Mouse (Mus musculus) forebrain, embryonic 14.5 days (tissue): ENCODE measurements around the gene Med16. TPM values are rescaled to one million over a fixed set of nuclear protein-coding genes. Genes with fewer than 3 reads are reported as not detected.

ENCODE experiments used
- ATAC-seq: fragments of 200-750 bp; cut with Nextera tagmentation; 2 replicates; pipeline ENCODE4 v1.8.0; 2017; ENCODE audit warnings: mild to moderate bottlenecking, moderate library complexity
- DNase-seq: peaks from one replicate; pipeline ENCODE4 v3.0.0-alpha.2; 2015; ENCODE audit warnings: low spot score
- H3K27ac ChIP-seq: fragments of 300-500 bp; sonication (generic); 2 replicates; pipeline ENCODE4 v1.5.1; 2014; ENCODE audit warnings: low read depth, mild to moderate bottlenecking, control low read depth, low read length, moderate library complexity
- H3K27me3 ChIP-seq: fragments of 300-500 bp; sonication (generic); replicated peaks from 2 replicates; pipeline ENCODE4 v1.6.1; 2014; ENCODE audit warnings: low read length, control low read depth, mixed read lengths; ENCODE audit not compliant: control insufficient read depth, insufficient read depth
- H3K36me3 ChIP-seq: fragments of 300-500 bp; sonication (generic); 2 replicates; pipeline ENCODE4 v1.6.1; 2014; ENCODE audit warnings: low read length, control low read depth; ENCODE audit not compliant: control insufficient read depth, insufficient read depth
- H3K4me1 ChIP-seq: fragments of 300-500 bp; sonication (generic); 2 replicates; pipeline ENCODE4 v1.6.1; 2014; ENCODE audit warnings: antibody characterized with exemption, low read length, control low read depth; ENCODE audit not compliant: control insufficient read depth, insufficient read depth
- H3K4me2 ChIP-seq: fragments of 300-500 bp; sonication (generic); 2 replicates; pipeline ENCODE4 v1.6.1; 2014; ENCODE audit warnings: mild to moderate bottlenecking, control low read depth, low read length
- H3K4me3 ChIP-seq: fragments of 300-500 bp; sonication (generic); 2 replicates; pipeline ENCODE4 v1.5.1; 2014; ENCODE audit warnings: low read depth, low read length, control low read depth
- H3K9ac ChIP-seq: fragments of 300-500 bp; sonication (generic); 2 replicates; pipeline ENCODE4 v1.6.1; 2014; ENCODE audit warnings: mild to moderate bottlenecking, low read length, control low read depth, moderate library complexity
- H3K9me3 ChIP-seq: fragments of 300-500 bp; sonication (generic); replicated peaks from 2 replicates; pipeline ENCODE4 v1.6.1; 2016; ENCODE audit warnings: low read length, control low read depth, mixed read lengths; ENCODE audit not compliant: control insufficient read depth
- WGBS: fragments of 180-500 bp; shearing (Covaris S2); extraction: QIAGEN DNeasy Blood & Tissue Kit; methylation state at CpG from one replicate; pipeline ENCODE4 v1.1.7; 2014; 5-methylcytosine and 5-hydroxymethylcytosine counted together
- polyA plus RNA-seq: library from polyadenylated mRNA; unstranded; fragments of >200 nt; fragmentation: Nextera tagmentation; extraction: Ambion mirVana; gene quantifications from 2 replicates; pipeline ENCODE4 v1.2.1, GENCODE M21; 2014

The Med16 gene
- polyA plus RNA-seq, 1 experiment from 2014 or later: 40.5 TPM

DNA sequence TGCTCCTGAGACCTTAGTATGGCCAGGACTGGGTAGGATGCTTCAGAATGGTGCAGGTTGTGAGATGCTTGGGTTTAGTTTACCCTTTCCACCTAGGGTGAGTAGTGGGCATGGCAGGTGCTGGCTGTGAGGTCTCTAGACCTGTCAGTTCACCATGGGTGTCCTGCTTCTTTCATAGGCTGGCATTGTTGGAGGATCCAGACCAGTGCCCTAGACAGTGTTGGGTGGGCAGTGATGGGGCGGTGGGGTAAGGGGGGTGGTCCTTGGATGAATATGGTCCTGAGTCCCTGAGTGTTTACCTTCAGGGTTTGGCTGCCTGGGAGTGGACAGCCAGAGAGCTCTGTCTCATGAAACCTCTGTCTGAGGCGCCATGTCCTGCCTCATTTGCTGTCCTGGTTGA, 50.8 kb downstream of the Med16 start:
- no peaks in the 10 kb centered on the region for H3K27me3 ChIP-seq
- H3K4me3 ChIP-seq: peak overlapping the region; percentile 97
- H3K9ac ChIP-seq: peak overlapping the region; percentile 94
- peaks cover 33% of the 10 kb centered on the region for H3K4me1 ChIP-seq
- H3K36me3 ChIP-seq: peaks cover 62% of the 10 kb centered on the region
- H3K27ac ChIP-seq: peak overlapping the region; percentile 70; the same call in 1 of the 2 replicates
- DNase-seq (no peak), ATAC-seq (no peak)
- H3K4me2 ChIP-seq: peak overlapping the region; percentile 82
- 70% methylated on average over 2 of the region's 2 CpGs for WGBS
- no peaks in the 10 kb centered on the region for H3K9me3 ChIP-seq

DNA sequence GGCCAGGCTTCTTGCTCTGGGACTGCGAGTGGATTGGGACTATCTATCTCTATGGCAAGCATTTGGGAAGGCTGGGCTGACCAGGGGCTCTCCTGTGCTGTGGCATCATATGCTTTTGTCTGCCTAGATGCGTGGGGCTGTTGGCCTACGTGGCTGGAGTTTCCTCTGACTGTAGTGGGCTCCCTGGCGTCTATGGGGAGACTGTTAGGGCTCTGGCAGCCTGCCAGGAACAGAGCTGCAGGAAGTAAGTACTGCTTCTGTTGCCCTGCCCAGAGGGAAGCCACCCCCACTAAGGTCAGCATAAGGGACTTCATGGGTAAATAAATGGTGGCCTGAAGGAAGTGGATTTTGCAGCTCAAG, 51.3 kb downstream of the Med16 start:
- H3K4me3 ChIP-seq: peak overlapping the region; percentile 97
- peak; percentile 68 for DNase-seq
- H3K36me3 ChIP-seq: peaks cover 58% of the 10 kb centered on the region
- ATAC-seq: no peak
- peaks cover 38% of the 10 kb centered on the region for H3K4me1 ChIP-seq
- no peaks in the 10 kb centered on the region for H3K27me3 ChIP-seq
- H3K4me2 ChIP-seq: peak overlapping the region; percentile 82
- 12% methylated on average over 4 of the region's 4 CpGs for WGBS
- no peaks in the 10 kb centered on the region for H3K9me3 ChIP-seq
- H3K27ac ChIP-seq: peak overlapping the region; percentile 70; the same call in 1 of the 2 replicates
- H3K9ac ChIP-seq: peak overlapping the region; percentile 94

DNA sequence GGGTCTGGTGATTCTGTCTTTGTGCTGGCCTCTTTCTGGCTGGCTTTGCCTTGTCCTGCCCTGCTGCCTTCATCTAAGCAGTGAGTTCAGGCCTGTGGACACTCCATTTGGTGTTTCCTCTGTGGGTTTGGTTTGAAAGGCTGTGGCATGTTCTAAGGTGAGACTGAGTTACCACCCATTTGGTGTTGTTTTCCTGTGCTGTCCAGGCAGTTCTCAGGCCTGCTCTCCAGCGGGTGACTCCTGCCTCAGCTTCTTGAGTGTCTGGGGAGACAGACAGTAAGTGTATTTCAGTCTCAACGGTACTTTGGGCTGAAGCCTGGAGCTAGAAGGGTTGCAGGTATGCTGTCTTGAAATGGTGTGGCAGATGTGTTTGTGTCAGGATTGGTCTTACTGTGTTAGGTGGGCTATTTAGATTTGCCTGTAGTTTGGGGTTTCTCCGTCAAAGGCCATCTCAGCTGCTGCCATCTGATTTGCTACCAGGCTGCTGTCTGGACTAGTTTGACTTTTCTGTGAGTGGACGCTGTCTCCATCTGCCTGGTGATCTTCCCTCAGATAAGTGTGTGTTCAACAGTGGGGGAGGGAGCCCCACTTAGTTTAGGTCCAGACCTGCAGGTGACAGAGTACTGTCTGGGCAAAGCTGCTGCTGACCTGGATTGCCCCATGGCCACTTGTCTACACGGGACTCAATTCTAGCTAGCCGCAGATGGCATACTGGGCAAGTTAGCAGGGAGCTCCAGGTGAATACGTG, 51.8 kb downstream of the Med16 start:
- H3K27me3 ChIP-seq: no peaks in the 10 kb centered on the region
- H3K9ac ChIP-seq: peak overlapping the region; percentile 94
- H3K9me3 ChIP-seq: no peaks in the 10 kb centered on the region
- 58% methylated on average over 7 of the region's 7 CpGs for WGBS
- peak overlapping the region; percentile 97 for H3K4me3 ChIP-seq
- H3K27ac ChIP-seq: peak overlapping the region; percentile 33; the same call in 1 of the 2 replicates
- H3K36me3 ChIP-seq: peaks cover 52% of the 10 kb centered on the region
- peaks cover 43% of the 10 kb centered on the region for H3K4me1 ChIP-seq
- peak overlapping the region; percentile 82 for H3K4me2 ChIP-seq
- DNase-seq: no peak
- ATAC-seq: no peak

DNA sequence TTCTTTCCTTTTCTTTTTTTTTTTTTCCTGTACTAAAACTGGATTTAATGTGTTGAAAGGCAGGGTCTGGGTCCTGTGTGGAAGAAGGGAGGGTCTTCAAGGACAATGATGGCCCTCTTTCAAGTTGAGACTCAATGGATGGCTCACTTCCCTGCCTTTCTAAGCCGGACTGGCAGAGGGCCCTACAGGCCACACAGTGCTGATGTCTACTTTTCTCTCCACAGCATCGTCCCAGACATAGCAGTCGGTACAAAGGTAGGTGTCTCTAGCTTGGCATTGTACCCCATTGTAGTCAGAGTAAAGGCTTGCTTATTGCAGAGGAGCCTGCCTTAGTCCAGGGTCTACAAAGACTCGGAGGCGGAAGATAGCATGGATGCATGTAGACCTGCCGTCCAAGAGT, 52.4 kb downstream of the Med16 start:
- ATAC-seq: no peak
- Histone ChIP-seq H3K9ac (peak overlapping the region; percentile 94), H3K4me1 (peaks cover 48% of the 10 kb centered on the region), H3K4me2 (peak overlapping the region; percentile 82), H3K27ac (peak overlapping the region; percentile 33; the same call in 1 of the 2 replicates), H3K36me3 (peaks cover 46% of the 10 kb centered on the region), H3K27me3 (no peaks in the 10 kb centered on the region), H3K9me3 (no peaks in the 10 kb centered on the region), H3K4me3 (peak overlapping the region; percentile 97)
- no peak for DNase-seq
- 34% methylated on average over 6 of the region's 6 CpGs for whole genome bisulfite sequencing

DNA sequence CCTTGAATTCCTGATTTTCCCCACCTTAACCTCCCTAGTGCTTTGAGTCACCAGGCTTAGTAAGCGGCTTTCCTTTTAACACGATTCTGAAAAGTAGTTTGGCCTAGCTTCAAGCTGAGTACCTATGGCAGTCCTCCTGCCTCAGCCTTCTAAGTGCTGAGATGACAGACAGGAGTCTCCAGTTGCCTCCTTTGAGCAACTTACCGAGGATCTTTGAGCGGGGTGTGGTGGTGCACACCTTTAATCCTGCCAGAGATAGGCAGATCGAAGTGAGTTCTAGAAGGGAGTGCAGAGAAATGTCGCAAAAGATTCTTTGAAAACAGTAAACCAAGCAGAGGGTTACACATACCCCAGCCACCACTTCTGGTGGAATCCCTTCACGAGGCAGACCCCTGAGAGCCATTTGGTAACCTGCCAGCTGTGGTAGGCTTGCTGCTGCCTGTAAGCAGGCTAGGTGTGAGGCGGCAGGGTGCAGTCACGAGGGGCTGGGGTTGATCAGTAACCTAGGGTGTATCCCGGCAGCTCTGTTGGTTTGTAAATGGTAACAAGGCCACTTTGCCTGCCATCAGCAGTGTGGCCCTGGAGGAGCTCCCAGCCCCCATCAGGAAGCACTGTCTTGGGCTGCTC, 53.1 kb downstream of the Med16 start:
- DNase-seq (peak; percentile 54), ATAC-seq (no peak)
- WGBS: 5% methylated on average over 10 of the region's 10 CpGs
- peak overlapping the region; percentile 97 for H3K4me3 ChIP-seq
- no peaks in the 10 kb centered on the region for H3K9me3 ChIP-seq
- no peaks in the 10 kb centered on the region for H3K27me3 ChIP-seq
- H3K4me2 ChIP-seq: peak overlapping the region; percentile 82
- H3K36me3 ChIP-seq: peaks cover 40% of the 10 kb centered on the region
- H3K9ac ChIP-seq: peak overlapping the region; percentile 94
- H3K27ac ChIP-seq: no peak overlapping the region
- peaks cover 48% of the 10 kb centered on the region for H3K4me1 ChIP-seq

DNA sequence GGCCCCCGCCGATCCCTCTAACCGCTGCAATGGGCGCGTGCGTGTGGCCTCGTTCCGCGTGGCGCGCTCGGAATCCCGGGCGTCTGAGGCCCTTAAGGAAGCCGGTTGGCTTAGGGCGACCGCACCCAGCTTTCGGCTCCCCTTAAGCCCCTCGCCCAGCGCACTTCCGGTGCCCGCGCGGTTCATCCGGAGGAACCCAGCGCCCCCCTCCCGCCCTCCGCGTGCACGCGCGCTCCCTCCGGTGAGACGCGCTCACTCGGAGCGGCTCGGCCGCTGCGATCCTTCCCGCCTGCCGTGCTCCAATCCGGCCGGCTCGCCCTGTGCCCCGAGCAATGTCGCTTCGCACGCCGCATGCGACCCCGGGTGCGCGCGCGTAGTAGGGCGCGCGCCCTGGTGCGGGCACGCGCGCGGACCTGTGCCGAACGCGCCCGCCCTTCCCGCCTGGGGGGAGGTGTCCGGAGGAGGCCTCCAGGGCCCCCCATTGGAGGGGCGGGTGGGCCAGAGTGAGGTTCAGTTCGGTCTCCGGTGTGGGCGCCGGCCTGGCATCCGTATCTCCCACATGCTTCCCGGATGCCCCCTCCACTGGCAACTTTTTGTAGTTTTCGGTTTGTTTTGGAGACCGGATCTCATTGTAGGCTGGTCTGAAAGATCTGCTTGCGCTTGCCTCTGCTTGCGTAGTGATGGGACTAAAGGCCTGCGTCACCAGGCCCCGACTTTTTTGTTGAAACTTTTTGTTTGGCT, 53.8 kb downstream of the Med16 start:
- Histone ChIP-seq H3K4me1 (peaks cover 48% of the 10 kb centered on the region), H3K36me3 (peaks cover 33% of the 10 kb centered on the region), H3K27me3 (no peaks in the 10 kb centered on the region), H3K9me3 (no peaks in the 10 kb centered on the region), H3K27ac (peak overlapping the region; percentile 99), H3K9ac (peak overlapping the region; percentile 94), H3K4me3 (peak overlapping the region; percentile 97), H3K4me2 (peak overlapping the region; percentile 82)
- under 1% methylated on average over 69 of the region's 83 CpGs for WGBS
- ATAC-seq: peak; percentile 35
- DNase-seq: peak; percentile 80

DNA sequence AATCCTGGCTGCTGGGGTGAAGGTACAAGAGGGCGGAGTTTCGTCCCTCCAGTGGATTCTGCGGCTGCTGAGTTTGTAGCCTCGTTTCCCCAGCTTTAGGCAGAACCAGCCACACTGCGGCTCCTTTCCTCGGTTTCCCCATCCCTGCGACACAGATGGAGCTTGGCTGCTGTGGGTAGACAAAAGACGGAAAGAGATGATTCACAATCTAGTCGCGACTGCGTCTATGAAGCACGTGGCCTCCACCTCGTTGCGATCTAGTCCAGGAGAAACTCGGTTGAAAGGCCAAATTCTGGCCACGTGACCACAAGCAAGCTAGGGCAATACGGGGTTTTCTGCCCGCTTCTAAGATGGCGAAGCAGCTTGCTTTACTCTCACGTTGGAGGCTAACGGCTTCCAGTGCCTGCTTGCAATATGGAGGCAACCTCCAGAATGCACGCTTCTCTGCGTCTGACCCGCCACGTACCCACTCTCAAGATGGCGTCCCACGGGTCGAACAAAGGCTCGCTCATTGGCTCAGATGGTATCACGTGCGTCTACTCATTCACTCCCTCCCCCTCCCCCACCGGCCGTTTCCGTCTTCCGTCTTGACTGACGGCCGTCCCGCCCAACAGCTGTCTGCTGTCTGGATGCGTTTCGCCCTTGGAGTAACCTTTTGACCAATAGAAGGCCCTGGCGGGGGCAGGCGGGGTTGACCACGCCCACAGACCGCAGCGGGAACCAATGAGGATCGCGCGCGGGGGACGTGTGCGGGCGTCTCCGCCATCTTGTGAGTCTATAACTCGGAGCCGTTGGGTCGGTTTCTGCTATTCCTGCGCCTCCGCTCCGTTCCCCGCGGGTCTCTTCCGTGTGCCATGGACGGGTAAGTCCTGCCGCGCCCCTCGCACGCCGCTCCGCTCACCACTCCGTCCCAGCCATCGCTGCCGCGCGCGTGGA, 54.6 kb downstream of the Med16 start, which contains the start of gene Ptbp1:
Gene Ptbp1 (plus strand): TSS at position 568 of the 936 bp plus-strand sequence.
- no peaks in the 10 kb centered on the region for H3K27me3 ChIP-seq
- no peaks in the 10 kb centered on the region for H3K9me3 ChIP-seq
- ATAC-seq (peak; percentile 91), DNase-seq (peak; percentile 100)
- H3K4me3 ChIP-seq: peak within 1 kb of the TSS; percentile 97
- H3K4me1 ChIP-seq: peaks cover 45% of the 10 kb centered on the region
- peaks cover 24% of the 10 kb centered on the region for H3K36me3 ChIP-seq
- under 1% methylated on average over 74 of the region's 75 CpGs for WGBS
- peak within 1 kb of the TSS; percentile 94 for H3K9ac ChIP-seq
- peak within 1 kb of the TSS; percentile 99 for H3K27ac ChIP-seq
- H3K4me2 ChIP-seq: peak within 1 kb of the TSS; percentile 90

DNA sequence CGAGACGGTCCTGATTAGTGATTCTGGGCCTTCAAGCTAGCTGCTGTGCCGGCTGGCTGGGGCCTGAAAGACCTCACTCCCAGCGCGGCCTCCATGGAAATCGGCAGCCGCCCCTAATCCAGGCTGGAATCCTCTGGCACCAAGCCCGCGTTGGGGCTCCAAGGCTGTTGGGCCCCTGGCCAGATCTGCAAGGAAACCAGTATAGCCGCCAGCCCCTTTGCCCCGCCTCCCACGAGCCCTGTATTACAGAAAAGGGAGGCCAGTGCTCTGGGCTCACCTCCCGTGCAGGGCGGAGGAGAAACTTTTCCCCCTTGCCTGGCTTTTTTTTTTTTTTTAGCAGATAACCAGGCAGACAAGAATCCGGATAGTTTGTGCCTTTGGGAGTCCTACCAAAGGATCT, 55.3 kb downstream of the Med16 start:
- ATAC-seq (peak; percentile 44), DNase-seq (peak; percentile 97)
- no peaks in the 10 kb centered on the region for H3K27me3 ChIP-seq
- H3K4me1 ChIP-seq: peaks cover 39% of the 10 kb centered on the region
- peaks cover 19% of the 10 kb centered on the region; the same call in 1 of the 2 replicates for H3K36me3 ChIP-seq
- 1% methylated on average over 15 of the region's 15 CpGs for WGBS
- peak overlapping the region; percentile 72 for H3K9ac ChIP-seq
- no peaks in the 10 kb centered on the region for H3K9me3 ChIP-seq
- peak overlapping the region; percentile 90 for H3K4me2 ChIP-seq
- peak overlapping the region; percentile 99 for H3K27ac ChIP-seq
- H3K4me3 ChIP-seq: peak overlapping the region; percentile 40
